Mouse (Mus musculus) Muller cell, postnatal 12 days (primary cell): ENCODE measurements around the gene Disc1.
A peak's percentile ranks its signal among the peaks of the same experiment; 100 is the strongest.

Source experiments
- DNase-seq: peaks from one replicate; pipeline ENCODE4 v3.0.0-alpha.2; 2015; ENCODE audit errors: inconsistent ontology term

The Disc1 gene

DNA sequence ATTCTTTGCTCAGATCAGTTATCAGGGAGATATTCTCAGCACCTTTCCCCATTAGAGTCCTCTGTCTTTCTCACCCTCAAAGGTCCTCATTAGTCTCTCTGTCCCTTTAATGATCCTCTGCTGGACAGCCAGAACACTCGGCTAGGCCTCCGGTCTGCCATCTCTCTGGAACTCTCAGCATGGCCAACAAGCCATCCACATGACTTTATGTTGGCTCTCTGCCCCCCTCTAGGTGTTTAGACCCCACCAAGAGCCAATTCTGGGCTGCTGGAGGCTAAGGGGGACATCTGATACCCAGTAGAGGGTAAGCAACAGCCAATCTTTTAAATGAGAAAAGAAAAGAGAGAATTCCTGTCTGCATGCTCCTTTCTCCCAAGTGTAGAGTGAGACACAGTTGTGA lies 203.7 kb downstream of the Disc1 start:
- no peak for DNase-seq

DNA sequence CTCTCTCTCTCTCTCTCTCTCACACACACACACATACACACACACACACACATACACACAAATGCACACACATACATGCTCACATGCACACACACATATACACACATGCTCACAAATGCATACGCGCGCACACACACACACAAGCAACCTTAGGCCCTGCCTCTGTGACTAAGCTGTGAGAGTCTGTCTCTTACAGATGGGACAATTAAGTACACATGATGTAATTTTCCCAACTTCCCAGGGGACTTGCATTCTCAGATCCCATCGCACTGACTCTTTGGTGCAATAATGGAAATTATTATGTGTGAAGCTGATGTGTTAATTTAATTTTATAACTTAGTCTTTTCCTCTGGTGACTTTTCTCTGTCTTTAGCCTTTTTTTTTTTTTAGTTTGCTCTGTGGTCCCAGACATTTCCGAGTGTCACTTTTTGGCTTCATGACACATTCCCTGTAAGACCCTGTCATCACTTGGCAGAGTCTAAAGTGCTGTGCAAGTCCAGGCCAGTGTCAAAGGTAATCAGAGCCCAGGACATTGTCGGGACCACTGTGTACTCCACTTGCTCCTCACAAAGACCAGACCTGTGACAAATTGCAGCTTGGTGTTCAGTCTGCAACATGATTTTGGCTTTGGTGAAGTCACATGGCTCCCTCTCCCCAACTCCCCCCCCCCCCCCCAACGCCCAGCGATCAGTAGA lies 205.0 kb downstream of the Disc1 start:
- DNase-seq, result no peak

DNA sequence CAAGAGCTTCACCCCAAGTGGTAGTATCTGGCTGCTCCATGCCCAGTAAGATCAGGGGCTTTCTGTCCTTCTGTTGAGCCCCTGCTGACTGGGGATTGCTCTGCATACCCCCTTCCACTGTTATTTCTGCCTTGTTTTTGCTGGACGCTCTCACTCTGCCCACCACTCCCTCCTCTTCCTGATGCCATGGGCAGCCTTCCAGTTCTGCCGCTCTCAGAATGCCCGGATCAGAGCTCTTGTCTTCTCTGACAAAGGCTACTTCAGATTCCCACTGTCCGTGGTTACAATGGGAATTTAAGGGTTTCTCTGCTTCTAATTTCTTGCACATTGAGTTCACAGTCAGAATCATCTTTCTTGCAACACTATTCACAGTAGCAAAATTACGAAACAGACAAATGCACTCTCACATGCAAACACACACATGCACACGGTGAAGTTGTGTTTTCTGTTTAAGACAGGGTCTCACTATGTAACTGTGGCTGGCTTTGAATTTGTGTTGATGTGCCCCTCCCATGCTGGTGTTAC lies 214.2 kb downstream of the Disc1 start:
- DNase-seq, result peak; percentile 51

DNA sequence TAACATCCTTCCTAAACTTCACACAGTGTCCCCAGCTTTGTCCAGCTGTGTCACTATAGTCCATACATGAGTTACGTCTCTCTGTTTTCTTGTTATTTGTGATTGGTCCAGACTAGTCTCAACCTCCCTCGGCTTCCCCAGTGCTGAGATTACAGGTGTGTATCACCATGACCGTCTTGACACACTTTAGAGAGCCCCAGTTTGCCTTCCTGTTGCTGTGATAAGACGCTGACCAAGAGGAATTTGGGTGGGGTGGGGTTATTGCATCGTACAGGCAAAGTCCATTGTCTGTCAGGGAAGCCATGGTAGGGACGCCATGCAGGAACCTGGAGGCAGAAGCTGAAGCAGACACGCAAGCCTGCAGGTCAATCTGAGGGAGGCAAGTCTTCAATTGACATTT lies 216.3 kb downstream of the Disc1 start:
- no peak for DNase-seq

DNA sequence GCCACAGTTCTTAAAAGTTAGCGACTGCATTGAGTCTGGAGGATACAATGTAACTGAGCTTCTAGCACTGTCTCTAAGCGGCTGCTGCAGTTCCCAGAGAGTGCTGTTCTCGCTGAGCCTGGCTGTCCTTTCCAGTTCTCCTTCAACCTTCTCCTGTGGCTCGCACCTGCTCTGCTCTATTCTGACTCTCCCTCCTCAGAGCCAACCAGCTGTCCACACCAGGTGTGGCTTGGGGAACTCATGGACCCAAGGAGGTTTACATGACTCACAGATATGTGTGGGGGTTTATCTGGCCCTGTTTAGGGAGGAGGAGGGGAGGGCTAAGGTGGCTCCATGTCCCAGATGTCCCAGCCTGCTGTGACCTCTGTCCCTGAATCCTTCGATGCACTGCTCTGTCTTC lies 217.4 kb downstream of the Disc1 start:
- no peak for DNase-seq

DNA sequence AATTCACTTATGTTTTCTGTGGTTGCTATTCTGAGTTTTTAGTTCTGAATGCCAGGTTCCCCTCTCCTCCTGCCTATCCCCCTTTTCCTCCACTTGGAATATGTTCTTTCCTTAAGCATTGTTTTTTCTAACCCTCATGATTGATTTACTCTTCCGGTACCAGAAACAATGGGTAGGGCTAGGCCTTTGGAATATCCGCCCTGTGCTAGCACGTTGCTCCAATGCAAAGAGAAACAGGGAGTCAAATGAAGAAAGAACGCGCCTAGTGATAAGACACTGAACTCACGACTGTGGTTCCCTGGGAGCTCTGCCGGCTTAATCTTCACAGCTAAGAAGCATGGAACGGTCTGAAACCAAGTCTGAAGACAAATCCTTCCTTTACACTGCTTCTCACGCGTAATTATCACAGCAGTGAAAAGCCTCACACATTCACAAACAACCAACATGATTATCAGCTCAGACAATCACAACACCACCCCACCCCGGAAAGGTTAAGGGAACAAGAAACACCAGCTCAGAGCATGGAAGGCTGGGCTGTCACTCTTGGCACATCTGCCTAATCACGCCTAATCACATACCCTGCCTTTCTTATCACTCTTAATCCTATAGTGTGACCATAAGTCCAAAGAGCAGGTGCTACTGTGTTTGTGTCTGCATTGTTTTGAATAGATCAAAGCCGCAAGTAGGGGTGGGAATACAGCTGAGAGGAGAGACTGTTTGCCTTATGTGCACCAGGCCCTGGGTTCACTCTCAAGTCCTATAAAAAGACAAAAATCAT lies 218.3 kb downstream of the Disc1 start:
- DNase-seq, result no peak

DNA sequence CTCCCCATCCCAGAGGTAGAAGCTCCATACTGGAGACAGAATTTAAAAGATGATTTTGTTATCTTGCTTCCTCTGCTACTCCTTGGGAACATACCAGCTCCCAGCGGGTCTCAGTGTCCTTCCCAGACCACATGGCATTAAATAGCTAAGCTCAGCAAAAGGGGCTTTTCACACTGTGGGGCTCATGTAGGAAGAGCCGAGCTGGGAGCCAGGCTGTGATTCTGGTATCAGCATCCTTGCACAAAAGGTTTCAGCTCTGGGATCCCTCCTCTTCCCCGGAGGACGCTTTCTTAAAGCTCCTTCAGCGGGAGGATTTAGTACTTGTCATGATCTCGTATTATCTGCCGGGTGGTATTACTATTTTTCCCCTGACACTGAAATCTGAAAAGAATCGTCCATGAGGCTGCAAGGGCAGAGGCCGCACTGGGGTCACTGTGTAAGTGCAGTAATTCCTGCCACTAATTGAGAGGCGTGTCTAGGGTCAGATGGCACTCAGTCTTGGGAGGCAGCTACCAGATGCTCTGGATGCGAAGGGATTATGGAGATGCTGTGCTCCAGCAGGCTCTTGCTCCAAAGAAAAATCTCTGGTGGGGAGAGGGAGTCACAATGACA lies 223.2 kb downstream of the Disc1 start:
- DNase-seq, result no peak

DNA sequence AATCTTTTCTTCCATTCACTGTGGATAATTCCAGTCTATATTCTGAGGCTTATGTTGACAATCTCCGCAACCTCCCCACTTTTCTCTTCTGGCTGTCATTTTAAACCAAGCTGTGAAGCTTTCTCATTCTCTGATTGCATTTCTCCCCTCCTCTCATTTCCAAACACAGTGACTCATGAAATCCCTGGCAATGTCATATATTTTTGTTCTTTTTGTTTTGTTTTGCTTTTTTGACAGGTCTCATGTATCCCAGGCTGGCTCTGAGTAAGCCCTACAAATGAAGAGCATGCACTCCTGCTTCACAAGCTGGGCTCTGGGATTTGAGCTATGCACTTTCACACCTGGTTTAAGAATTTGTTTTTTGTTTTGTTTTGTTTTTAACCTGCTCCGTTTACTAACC lies 225.2 kb downstream of the Disc1 start:
- no peak for DNase-seq

DNA sequence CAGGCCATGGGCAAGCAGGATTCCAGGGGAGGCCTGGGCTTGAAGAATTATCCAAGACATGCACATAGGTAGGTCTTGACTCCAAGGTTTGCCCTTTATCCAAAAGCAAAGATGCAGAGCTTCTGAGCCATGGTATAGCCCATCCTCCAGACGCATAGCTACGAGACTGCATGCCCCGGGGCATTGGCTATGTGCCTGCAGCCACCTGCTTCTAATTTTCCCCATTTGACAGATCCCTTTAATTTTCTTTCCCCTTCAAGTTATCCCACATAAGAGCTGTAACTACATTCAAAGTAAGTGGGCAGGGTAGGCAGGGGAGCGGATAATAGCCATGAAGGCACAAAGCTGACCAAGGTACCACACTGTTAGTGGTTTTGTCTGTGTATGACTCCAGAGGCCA lies 225.9 kb downstream of the Disc1 start:
- DNase-seq, result no peak

DNA sequence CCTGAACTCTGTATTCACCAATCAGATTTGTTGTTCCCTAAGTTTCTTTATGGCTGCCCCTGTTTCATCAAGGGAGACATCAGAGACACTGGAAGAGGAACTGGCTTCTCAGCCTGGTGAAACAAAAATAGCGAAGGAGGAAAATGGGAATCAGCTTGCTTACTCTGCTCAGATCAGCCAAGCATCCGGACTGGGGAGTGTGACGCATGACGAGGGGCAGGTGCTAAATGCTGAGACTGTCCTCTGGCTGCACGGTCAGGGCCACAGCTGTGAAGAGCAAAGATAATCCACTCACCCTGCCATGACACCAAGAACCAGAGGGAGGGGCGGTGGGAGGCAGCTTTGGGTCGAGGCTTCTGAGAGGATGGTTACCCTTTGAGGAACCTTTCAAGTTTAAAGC lies 228.5 kb downstream of the Disc1 start:
- no peak for DNase-seq

DNA sequence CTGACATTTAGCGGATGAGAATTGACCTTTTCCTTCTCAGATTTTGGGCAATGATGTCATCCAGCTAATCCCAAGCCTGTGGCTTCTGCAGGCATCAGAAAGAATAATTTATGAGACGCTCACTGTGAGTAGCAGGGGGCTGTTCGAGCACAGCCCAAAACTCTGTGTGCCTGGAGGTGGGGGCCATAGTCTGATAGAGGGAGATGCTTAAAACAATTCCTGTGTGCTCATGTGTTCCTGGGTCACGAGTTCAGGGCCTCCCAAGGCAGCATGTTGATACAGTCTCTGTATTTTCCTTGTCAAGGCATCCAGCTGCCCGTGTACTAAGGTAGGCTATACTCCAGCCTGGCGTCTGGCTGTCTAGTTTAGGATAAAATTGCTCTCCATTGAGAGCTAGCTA lies 229.5 kb downstream of the Disc1 start:
- no peak for DNase-seq

DNA sequence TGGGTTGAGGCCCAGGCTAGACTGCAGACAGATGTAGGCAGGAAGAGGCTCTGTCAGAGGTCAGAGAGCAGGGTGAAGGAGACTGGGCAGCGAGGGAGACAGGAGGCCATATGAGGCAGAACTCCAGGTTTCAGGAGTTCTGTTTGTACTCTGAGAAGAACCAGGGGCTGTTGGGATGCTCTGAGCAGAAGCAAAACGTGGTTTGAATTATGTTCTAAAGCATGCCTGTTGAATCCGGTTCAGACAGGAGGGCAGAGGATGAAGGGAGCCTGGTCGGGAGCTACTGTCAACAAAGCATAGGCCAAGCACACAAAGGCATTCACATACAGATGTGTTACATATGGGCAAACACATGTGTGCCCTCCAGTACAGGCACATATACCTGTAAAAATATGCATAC lies 230.9 kb downstream of the Disc1 start:
- DNase-seq, result no peak

DNA sequence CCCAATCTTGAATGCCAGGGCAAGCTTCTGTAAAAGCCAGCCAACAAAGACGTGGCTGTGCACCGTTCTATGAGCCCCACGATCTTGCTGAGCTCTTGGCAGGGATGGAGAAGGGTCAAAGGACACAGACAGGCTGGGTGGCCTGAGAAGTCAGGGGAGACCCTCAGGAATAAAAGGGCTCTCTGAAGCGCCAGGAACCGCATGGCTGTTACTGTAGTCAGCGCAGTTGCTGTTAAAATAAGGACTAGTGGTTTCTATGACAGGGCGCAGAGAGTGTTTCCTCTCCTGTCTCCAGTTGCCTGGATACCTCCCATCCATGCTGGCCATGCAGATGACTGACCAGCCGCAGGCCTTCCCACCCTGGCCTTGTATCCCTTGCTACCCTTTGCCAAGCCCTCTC lies 231.4 kb downstream of the Disc1 start:
- DNase-seq, result no peak

DNA sequence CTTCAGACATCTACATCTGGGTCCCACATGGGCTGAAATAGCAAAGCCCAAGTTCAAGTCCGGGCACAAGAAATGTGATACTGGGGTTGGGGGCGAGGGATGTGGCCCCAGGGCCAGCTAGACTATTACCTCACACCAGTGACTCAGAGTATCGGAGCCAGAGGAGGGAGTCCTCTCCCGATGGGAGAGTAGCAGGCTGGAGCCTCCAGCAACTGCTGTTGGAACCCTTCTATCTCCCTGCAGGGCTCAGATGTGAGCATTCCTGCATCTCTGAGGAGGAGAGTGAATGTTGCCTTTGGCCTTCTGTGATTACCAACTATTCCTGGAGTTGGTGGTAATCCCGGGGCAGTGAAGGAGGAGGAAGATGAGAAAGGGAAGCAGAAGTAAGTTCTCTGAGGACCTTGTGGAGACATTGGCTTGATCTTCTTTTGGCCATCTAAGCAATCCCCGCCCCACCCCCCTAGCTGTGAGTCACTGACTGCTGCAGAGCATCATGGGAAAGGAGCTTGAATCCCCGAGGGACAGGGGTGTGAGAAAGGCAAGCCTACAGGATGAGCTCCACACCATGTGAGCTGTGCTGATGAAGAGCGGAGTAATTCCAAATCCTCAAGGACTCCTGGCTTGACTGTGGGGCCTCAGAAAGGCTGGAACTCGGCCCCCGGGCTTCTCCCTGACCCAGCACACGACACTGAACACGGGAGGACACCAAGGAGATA lies 232.1 kb downstream of the Disc1 start:
- DNase-seq, result peak; percentile 39

DNA sequence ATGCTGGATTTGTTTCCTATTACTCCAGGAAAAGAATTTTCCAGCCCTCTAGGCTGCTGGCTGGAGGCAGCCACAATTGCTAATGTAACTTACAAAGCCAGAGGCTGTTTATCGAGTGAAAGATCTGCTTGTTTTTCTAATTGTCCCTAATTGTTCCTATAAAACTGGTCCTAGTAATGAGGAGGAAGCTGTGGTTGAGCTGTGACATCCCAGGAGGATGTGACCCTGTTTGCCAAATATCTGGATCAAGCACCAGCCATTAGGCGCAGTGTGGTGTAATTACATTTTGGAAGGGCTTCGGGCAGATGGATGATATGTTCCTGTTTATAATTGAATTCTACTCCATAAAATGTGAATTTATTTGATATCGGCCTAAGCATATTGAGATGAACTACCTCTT lies 233.3 kb downstream of the Disc1 start:
- peak; percentile 79 for DNase-seq

DNA sequence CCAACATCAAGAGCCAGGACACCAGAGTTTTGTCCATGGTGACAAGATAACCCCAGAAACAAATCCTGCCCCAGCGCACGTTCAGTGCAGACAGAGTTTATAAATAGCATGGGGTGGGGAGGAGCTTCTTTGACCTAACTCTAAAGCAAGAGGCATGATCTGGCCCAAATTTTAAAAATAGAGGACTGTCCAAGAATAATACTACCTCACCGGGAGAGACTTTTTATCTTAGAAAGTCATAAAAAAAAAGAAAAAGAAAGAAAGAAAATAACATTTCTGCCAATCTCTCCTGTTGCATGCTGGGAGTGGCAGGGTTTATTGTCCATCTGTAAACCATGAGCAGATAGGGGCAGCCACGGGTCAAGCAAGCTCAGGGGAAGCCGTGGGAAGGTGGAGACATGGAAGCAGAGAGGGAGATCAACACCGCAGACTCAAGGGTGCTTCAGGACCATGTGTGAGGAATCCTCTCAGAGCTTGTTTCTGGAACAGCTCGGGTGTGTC lies 233.9 kb downstream of the Disc1 start:
- no peak for DNase-seq

DNA sequence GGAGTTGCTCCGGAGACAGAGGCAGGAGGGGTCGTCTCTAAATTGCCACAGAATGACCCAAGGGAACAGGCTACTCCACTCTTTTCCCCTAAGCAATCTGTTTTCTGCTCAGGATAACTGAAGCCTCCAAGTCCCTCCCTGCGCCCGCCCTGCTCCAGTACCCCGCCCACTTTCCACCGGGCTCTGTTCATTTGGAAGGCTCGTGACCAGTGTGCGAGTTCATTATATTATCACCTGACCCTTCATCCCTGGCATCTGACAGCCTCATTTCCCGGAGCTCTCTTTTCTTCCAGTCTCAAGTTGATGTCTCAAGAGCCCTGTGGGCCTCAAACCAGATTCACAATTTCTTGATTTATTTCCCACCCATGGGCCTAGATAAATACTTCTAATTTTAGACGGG lies 237.5 kb downstream of the Disc1 start:
- DNase-seq, result no peak

DNA sequence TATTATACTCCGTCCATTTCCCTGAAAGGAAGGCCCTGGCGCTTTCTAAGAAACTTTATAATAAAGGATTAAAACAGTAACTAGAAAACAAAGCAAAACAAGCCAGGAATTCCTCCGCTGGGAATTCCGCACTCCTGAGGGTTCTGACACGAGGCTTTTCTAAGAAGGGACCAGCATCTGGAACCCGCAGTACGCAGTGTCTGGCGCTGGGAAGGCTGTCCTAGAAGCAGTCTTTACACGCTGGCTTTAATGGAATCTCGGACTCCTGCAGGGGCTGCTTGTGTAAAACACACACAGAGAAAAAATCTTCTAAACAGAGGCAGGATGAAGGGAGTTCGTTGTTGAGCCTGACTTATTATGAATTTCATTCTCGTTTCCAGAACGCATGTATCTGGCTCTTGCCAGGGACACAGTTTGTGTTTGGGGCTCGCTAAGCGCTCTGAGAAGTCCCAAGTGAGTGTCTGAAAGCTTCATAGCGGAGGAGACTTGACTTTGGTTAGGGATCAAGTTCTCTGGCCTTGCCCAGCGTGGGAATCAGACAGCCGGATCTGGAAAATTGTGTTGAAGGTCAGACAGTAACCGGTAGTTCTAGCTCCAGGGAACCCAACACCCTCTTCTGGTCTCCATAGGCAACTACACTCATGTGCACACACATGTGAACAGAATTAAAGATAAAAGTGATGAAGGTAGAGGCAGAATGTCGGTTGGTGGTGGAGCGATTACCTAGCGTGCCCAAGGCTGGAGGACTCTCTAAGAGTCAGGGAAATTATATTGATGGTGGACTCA lies 238.1 kb downstream of the Disc1 start:
- no peak for DNase-seq

DNA sequence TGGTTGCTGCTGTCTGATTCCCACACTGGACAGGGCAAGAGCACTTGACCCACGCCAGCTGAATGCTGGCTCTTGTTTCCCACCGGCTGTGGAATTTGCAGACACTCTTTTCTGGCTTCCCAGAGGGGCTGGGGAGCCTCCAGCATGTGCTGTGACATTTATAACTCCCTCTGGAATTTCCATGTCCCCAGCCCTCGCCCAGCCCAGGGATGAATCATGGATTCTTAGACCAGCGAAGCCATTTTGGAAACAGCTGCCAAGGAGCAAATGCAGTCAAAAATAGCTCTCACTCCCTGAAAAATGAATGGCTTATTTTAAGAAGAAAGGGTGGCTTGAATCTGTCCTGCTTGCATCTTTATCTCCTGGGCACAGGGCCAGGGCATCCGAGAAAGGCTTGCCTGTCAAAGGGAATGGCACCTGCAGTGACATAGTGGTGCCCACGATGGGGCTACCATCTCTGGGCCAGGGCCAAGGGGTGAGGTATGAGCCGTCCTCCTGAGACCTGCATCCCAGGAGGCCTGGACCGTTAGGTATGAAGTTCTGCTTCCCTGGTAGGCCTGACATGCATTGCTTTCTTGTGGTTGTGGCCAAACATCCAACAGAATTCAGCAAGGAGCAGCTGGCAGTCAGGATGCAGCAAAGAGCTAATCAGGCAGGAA lies 239.1 kb downstream of the Disc1 start:
- peak; percentile 97 for DNase-seq

DNA sequence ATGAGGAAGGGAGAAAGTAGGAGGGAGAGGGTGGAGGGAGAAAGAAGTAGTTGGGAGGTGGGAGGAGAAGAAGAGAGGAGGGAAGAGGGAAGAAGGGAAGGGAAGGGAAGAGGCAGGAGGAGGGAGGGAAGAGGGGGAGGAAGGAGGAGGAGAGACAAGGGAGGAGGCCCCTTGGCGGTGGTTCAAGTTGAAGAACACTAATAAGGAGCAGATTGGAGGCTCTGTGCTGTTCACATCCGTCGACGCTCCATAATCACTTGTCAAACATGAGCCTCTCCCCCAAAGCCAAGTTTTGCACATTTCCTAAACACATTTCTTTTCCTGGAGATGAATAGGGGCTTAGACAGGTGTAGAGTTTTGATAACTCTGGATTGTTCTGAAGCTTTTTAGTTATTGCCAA lies 245.3 kb downstream of the Disc1 start:
- DNase-seq, result no peak

DNA sequence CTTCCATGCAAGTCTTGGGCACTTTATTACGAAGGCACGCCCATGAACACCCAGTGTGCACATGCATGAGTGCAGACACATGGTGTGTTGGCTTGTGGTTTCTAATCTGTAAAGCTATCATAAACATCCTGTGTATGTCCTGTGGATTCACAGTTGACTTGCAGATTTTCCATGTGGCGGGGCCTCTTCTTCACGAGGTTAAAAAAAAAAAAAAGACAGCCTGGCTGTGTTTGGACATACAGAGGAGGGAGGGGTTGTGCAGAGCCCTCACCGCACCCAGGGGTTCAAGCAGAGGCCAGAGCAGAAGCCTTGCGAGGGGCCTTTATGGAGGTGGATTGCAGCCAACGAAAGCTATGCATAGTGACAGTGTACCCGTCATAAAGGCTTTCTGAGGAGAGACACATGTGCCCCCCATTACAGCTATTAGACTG lies 248.0 kb downstream of the Disc1 start:
- DNase-seq, result no peak
